Mouse (Mus musculus) left cerebral cortex, adult 11 months (tissue): Measurements from ENCODE around the gene Rgs12.

Source experiments
- DNase-seq: peaks from one replicate; pipeline ENCODE4 v3.0.0; 2022; ENCODE audit warnings: low spot score

Rgs12 gene

GRCm38 (mm10) chr5:34948861-34949760 is at the start of gene Rgs12:
Gene Rgs12, plus strand, starts transcription at chr5:34949445.
- no peak for DNase-seq

DNA sequence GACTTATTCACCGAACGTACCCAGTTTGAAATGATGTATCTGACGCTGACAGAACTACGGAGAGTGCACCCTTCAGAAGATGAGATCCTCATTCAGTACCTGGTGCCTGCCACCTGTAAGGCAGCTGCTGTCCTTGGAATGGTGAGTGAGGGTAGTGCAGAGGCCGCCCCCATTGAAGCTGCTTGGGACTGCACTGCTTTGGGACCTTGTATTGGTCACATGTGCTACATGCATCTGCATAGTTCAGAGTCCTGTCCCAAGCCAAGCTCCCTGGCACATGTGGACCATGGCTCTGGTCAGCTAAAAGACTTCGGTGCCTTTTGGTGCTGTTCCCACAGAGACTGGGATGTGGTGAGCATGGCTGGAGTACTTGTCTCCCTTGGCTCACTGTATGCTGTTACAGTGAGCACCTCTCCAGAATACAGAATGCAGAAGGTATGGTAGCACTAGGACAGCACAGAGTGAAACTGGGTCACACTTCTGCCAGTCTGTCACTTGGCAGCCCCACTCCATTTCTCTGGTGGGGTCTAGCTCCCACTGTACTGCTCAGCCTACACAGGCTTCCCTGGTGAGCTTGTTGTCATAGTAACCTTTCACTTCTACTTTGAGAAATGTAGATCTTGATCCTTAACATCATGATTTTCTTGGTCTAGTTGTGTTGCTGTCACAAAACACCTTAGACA is 49.3 kb upstream of the Rgs12 start:
- no peak for DNase-seq

DNA sequence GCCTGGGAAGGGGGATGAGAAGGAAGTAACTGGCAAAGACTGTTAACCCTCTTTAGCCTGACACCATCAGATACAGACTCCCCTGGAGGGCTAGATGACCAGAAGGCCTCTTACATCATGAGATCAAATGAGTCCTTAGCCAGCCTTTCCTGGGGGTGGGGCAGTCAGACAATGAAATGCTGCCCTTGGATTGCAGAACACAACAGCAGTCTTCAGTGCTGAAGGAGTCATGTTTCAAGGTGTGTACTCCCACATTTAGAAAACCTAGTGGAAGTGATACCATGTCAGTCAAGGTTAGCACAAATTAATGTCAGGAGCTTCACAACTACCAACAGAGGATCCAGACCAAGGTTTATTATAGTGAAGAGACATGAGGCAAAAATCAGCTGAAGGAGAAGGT is 46.9 kb upstream of the Rgs12 start:
- DNase-seq: no peak

DNA sequence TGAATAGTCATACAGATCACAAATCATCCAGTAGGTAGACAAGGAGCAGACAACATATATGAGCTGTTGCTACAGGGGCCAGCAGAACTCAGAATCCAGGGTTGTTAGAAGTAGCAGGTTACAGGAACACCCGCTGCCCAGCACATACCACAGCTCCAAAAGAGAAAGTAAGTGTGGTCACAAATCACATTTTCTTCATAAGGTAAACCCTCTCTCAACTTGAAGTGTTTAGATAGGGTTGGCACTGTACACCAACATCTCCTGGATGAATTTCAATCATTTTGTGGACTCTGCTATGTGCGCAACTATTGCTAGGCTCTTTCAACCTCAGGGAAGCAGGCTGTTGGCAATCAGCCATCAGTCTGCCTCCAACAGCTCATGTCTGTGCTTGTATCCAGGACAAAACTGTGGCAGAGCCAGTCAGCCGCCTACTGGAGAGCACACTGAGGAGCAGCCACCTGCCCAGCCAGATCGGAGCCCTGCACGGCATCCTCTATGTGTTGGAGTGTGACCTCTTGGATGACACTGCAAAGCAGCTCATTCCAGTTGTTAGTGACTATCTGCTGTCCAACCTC is 46.3 kb upstream of the Rgs12 start:
- peak; percentile 29 for DNase-seq

DNA sequence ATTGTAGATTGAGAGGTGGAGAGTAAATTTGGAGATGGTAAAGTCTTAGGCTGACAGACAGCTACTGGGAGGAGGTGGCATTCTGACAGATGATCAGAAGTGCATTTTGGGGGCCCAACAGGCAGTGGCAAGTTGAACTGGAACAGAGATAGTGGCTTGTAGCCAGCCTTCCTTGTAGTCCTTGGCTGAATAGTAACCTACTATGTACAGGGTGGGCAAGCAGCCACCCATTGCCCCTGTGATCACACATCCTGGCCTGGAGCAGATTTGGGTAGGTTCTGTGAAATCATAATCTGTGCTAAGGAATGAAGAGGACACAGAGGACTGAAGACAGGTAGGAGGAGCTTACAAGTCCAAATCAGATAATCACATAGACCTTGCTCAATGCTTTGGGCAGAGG is 44.8 kb upstream of the Rgs12 start:
- no peak for DNase-seq

- DNase-seq: no peak
These were observed 42.0 kb upstream of the Rgs12 start for GRCm38 (mm10) chr5:34907230-34907629.

DNA sequence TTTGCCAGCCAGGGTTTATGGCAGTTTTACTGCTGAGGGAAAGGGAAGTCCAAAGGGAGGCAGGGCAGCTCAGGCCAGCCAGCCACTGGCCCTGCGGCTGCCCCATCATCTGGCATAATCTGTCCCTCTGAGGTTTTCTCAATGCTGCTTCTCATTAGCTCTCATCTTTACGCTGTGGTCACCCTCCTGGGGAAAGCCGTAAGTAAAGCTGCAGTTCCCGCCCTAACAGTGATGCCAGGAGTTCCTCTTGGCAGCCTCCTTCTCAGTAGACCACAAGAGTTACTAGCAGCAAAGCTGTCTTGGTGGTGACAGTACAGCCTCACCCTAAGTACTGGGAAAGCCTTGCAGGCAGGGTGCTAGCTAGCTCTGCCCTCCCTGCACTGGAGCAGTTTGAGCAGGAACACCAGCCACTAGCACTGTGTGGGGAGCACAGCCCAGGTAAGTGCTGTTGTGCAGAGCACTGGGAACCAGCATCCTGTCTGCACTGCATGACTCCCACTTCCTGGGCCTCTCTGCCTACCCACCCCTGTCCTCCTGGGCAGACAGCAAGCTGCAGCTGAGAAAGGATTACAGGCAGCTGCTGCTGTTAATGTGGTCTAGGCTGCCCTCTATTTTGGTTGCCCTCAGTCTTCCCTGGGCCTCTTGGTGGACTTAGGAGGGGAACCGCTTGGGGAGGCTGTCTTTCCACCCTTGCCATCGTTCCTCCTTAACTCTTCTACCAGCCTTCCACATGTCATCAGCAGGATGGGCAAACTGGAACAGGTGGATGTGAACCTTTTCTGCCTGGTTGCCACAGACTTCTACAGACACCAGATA is 41.1 kb upstream of the Rgs12 start, which contains the start of gene Msantd1:
Msantd1 (plus strand) TSS at position 103 of the 816 bp plus-strand sequence.
- DNase-seq: no peak

- DNase-seq: no peak
These were observed 40.3 kb upstream of the Rgs12 start for GRCm38 (mm10) chr5:34908726-34909633.

GRCm38 (mm10) chr5:34909634-34910503 is 39.4 kb upstream of the Rgs12 start:
- DNase-seq: no peak

DNA sequence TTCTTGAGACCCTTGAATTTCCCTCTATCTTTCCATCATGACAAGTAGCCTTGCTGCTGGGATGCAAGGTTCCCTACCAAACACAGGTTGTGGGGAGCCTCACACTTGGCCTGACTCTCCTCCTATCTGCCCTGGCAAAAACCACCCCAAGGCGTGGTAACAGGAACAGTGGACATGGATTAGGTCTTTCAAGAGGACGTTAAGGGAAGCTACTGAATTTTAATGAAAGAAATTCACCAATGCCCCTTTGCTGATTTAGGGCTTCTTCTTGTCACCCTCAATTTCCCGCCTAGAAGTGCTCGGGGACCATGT is 38.8 kb upstream of the Rgs12 start:
- DNase-seq: no peak

DNA sequence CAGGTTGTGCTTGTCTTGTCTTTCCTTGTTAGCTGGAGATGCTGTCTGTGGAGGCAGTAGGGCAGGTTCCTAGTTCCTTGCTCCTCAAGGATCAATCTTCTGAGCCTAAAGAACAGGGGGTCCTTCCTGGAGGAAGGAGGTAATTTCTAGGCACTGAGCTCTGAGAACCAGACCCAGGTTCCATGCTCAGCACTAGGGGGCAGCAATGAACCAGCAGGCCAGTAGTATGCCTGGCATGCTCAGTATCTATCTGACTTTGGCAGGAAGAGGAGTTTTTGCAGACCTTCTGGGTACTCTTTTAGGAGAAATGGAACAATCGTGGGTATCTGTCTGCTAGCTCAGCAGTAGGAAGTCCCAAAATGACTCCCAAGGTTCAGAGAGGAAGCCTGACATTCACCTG is 33.4 kb upstream of the Rgs12 start:
- peak; percentile 57 for DNase-seq

- no peak for DNase-seq
These were observed 32.0 kb upstream of the Rgs12 start for GRCm38 (mm10) chr5:34917234-34917655.

GRCm38 (mm10) chr5:34918785-34919184 is 30.5 kb upstream of the Rgs12 start:
- no peak for DNase-seq

GRCm38 (mm10) chr5:34922531-34922930 is 26.7 kb upstream of the Rgs12 start:
- DNase-seq: no peak

- DNase-seq: no peak
These were observed 25.3 kb upstream of the Rgs12 start for GRCm38 (mm10) chr5:34923920-34924319.

DNA sequence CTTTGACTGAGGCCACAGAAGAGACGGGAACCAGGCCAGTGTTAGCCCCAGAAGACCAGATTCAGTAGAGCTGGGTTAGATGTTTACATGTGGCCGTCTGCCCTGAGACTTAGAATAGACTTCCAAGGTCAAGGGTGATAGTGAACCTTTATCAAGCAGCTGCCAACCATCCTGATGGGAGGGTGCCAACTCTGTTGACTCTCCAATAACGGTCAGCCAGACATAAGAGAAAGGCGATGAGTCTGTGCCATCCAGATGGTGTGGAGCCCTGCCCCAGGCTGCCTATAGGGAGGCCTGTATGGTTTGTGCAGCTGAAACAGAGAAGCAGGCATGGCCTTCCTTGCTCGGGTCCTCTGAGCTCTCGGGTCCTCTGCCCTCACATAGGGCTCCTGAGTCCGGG is 24.7 kb upstream of the Rgs12 start:
- DNase-seq: no peak

DNA sequence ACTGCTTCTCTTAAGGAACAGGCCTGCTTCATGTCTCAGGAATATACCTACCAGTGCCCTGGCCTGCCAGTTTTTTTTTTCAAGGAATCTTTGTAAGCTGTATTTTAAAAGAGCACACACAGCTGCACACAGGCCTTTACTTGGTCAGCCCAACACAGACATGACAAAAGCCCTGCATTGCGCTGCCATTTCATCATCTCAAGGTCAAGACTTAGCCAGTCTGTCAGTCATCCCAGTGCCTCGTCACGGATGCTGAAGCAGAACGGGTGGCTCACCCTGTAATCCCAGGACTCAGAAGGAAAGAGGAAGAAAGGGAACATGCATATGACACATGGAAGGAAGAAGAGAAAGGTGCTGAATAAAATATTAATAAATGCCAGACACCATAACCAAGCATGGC is 21.6 kb upstream of the Rgs12 start:
- no peak for DNase-seq

DNA sequence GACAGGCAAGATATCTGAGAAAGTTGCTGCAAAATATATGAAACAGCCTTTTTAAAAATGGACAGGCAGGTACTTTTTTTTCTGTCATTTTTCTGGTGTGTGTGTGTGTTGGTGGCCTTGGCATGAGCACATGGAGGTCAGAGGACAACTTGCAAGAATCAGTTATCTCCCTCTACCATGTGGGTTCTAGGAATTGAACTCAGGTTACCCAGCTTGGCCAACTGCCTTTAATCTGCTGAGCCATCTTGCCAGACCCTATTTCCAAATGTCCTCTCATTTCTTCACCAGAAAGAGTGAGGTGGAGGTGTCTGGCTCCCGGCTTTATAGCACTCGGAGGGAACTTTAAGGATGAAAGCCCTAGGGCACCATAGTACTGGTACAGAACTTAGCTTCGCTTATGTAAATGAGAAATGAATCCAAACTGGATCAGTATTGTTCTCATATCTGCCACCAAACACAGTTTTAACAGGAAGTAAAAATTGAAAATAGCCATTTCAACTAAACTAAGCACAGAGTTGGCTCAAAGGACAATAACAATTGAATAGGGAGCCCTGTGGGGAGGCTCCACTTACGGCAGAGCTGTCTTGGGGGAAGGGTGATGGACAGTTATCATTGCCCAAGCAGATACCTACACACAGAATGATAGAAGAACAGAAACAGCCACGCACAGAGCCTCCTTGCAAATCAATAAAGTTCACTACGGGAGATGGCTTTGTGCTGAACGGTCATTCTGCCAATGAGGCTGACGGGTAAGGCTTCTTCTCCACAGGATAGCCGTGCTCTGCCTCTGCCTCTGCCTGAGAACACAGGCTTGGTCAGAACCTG is 18.9 kb upstream of the Rgs12 start:
- DNase-seq: no peak

GRCm38 (mm10) chr5:34931091-34931490 is 18.2 kb upstream of the Rgs12 start:
- no peak for DNase-seq
